Mouse (Mus musculus) adrenal gland, postnatal 14 days (tissue): Measurements from ENCODE around the gene Zfp366. TPM values are rescaled to one million over a fixed set of nuclear protein-coding genes. Genes with fewer than 3 reads are reported as not detected.

Experiments
- DNase-seq: peaks from one replicate; pipeline ENCODE4 v3.0.0; 2021; ENCODE audit warnings: mixed read lengths
- total RNA-seq: library from RNA; stranded (reverse); gene quantifications from 2 replicates; pipeline ENCODE4 v1.2.3, GENCODE M21; 2021

Gene Zfp366
- total RNA-seq, 1 experiment from 2014 or later, result 10.3 TPM

DNA sequence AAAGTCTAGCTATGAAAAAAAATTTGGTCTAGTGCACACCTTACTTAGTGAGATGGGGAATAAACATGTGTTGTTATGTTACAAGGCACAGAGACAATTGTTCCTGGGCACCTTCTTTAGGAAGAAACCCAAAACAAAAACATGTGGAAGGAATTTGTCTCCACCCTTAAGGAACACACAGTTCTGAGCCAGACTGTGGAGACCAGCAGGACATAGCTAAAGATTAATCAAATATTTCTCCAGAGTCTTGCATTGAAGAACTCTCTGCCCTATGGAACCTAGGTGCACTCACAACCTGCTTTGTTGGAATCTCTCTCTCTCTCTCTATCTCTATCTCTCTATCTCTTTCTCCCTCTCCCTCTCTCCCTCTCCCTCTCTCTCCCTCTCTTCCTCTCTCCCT, 69.6 kb downstream of the Zfp366 start:
- DNase-seq, result no peak

DNA sequence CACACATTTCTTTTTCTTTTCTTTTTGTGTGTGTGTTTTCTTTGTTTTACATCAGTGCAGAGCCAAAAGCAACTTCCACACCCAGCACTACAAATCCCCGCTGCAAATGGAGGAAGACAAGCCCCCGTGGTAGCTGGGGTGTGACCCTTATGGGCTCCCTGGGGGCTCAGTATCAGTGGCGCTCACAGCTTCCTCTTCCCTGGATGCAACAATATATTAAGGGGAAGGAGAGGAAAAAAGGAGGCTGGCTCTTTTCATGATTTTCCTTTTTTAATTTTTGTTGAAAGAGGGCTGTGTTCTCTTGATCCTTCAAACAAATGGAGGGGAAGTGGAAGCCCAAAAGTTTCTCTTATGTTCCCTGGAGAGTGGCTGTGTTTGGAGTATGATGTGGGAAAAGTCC, 70.2 kb downstream of the Zfp366 start:
- no peak for DNase-seq

DNA sequence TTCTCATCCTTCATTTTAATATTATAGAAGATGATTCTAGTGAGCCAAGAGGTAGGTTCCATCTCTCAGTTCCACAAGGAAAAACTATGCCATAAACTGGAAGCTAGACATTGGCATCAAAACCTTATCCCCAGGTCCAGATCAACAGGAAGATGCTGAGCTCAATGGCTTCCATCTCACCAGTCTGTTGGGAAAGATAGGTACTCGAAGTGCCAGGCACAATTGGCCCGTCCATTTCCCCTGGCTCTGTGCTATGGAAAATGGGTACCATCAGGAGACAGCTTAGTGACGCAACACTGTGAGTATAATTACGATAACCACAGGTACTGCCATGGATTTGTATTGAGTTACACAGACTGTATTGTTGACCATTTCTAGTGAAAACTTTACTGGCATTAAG, 72.3 kb downstream of the Zfp366 start:
- DNase-seq, result no peak

DNA sequence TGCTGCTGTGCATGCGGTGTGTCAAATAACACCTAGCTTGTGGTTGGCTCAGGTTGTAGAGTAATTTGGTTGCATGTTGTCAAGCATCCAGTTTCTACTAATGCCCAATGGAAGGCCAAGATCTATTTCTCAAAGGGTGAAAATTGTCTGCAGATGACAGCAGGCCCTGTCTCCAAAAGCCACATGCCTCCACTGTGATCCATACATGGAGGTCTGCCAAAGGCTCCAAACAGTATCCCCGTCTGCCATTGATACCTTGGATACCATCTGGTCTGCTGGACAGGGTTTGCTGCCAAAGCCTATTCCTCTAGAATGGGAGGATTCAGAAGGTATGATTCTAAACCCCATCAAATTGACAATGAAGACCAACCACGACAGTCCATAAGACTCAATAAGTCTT, 74.1 kb downstream of the Zfp366 start:
- no peak for DNase-seq

GRCm38 (mm10) chr13:99259502-99260174, 75.0 kb downstream of the Zfp366 start:
- DNase-seq, result no peak

- no peak for DNase-seq
Observed at GRCm38 (mm10) chr13:99262406-99262805, 77.8 kb downstream of the Zfp366 start.

- DNase-seq, result no peak
Observed at GRCm38 (mm10) chr13:99263159-99263783, 78.6 kb downstream of the Zfp366 start.

DNA sequence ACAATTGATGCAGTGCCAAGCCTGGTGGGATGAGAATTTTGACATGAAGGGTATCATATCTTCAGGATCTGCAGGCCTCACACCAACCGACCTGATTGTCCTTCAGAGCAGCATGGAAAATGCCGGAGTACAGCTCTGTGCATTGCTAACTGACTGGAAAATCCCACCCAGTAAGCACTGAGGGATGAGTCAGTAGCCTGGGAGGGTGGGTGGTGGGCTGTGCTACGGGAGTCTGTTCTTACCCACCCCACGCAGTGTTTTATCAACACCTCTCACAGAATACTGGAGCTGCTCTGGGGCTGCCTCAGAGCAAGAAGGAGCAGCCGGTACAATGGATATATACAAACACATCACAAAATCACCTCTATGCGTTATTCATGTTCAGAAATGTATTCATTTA, 79.9 kb downstream of the Zfp366 start:
- no peak for DNase-seq

GRCm38 (mm10) chr13:99272046-99272445, 87.4 kb downstream of the Zfp366 start:
- no peak for DNase-seq

DNA sequence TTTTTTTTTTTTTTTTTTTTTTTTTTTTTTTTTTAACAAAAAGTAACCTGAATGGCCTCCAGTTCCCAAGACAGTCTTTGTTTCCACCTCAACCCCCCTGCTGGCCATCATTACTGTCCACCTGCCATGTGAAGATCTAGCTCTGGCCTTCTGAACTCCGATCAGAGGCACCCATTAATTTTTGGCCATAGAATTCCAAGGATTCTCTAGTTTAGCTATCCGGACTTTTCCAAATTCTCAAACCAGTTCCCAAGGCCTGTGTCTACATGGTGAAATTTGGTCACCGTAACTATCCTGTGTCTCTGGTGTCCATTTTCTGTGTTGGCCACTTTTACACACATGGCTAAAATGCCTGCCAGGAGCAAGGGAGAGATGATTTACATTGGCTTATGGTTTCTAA, 92.9 kb downstream of the Zfp366 start:
- DNase-seq, result no peak

- no peak for DNase-seq
Observed at GRCm38 (mm10) chr13:99278511-99278910, 93.9 kb downstream of the Zfp366 start.

DNA sequence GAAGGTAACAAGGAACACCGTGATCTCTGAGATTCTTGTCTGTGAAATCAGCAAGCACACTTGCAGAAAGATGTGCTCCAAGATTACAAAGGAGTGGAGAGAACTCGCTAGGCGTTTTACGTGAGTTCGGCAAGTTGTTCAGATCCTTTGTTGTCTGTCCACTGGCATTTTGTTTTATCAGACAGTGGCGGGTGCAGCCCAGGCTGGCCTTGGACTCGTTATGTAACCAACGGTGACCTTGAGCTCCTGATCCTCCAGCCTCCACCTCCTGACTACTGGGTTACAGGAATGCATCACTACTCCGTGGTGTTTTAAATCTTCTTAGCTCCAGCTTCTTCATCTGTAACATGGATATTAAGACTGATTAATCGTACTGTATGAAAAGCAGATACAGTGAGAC, 94.7 kb downstream of the Zfp366 start:
- peak; percentile 82 for DNase-seq

- no peak for DNase-seq
Observed at GRCm38 (mm10) chr13:99282961-99283360, 98.3 kb downstream of the Zfp366 start.

GRCm38 (mm10) chr13:99283916-99284315, 99.3 kb downstream of the Zfp366 start:
- DNase-seq, result no peak

GRCm38 (mm10) chr13:99284400-99285160, 100.0 kb downstream of the Zfp366 start:
- no peak for DNase-seq

- DNase-seq, result no peak
Observed at GRCm38 (mm10) chr13:99285241-99285640, 100.6 kb downstream of the Zfp366 start.

- no peak for DNase-seq
Observed at GRCm38 (mm10) chr13:99287207-99287606, 102.6 kb downstream of the Zfp366 start.

GRCm38 (mm10) chr13:99287786-99288185, 103.2 kb downstream of the Zfp366 start:
- no peak for DNase-seq

DNA sequence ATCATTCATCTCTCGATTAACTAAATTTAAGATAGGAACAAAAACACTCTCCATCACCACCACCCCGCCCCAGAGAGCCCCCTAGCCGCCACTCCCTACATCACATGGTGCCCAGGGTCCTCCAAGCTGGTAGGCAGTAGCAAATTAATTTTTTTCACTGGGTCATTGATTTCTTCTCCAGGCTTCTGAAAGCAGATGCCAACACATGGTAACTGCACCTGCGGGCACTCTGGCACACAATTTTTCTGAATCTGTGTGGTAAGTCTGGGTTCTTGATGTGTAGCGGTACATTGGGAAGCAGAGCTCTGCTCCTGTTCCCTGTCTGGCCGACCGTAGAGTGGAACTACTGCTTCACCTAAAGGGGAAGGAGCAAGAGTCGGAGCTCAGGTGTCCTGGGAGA, 106.1 kb downstream of the Zfp366 start:
- DNase-seq, result no peak

DNA sequence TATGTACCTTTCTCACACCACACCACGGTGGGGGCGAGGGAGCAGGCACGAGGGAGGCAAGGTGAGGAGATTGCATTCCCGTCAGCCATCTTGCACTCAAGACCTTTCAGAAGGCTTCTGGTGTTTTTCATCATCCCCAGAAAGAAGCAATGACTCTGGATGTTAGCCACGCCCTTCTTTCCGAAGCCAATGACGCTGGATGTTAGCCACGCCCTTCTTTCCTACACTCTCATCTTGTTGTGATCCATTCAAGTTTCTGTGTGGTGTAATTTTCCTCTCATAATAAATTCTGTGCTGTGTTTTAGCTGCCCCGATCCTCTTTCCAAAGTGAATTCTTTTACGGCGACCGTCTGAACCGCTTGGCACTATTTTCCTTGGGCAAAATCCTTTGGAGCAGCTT, 109.6 kb downstream of the Zfp366 start:
- no peak for DNase-seq

GRCm38 (mm10) chr13:99299921-99300320, 115.3 kb downstream of the Zfp366 start:
- no peak for DNase-seq
